Mouse (Mus musculus): ENCODE results near the gene Srr. TPM values are rescaled to one million over a fixed set of nuclear protein-coding genes. Genes with fewer than 3 reads are reported as not detected.
A peak's percentile ranks its signal among the peaks of the same experiment; 100 is the strongest.

The Srr gene
- polyA plus RNA-seq, 1 experiment, result 10.5 TPM

- H3K4me2 ChIP-seq (ENCODE audit: low read depth), result no peak overlapping the region
- no peak for TF ChIP-seq POLR2AphosphoS2 (IDR thresholded peaks at IDR 0.05; ENCODE audit: insufficient read length, low read depth)
- no peak for TF ChIP-seq E2F4 (IDR thresholded peaks at IDR 0.05; ENCODE audit: insufficient read depth)
- TF ChIP-seq TCF12 (IDR thresholded peaks at IDR 0.05; ENCODE audit: insufficient read depth, poor library complexity, severe bottlenecking), result no peak
- TF ChIP-seq SRF (IDR thresholded peaks at IDR 0.05; ENCODE audit: control insufficient read depth, insufficient read length, low read depth), result no peak
- TF ChIP-seq MAX (IDR thresholded peaks at IDR 0.05; ENCODE audit: low read depth), result no peak
- TF ChIP-seq MYOG (IDR thresholded peaks at IDR 0.05; ENCODE audit: control insufficient read depth in 1 of 3, insufficient read depth in 1 of 3, insufficient read length in 2 of 3, low read depth in 2 of 3), result peak in 1 of 3 experiments; percentile 54
- TF ChIP-seq MYOD1 (IDR thresholded peaks at IDR 0.05; ENCODE audit: control insufficient read depth in 1 of 3, insufficient read length in 2 of 3, low read depth in 2 of 3), result peak in 1 of 3 experiments; percentile 51
- H3K79me2 ChIP-seq (ENCODE audit: control insufficient read depth, insufficient read depth), result no peaks in the 10 kb centered on the region
- H3K27me3 ChIP-seq (ENCODE audit: control insufficient read depth, insufficient read depth, insufficient read length), result no peaks in the 10 kb centered on the region
- no peaks in the 10 kb centered on the region for H3K36me3 ChIP-seq (ENCODE audit: control insufficient read depth, insufficient read depth)
- no peak overlapping the region for H3ac ChIP-seq (ENCODE audit: control insufficient read depth, insufficient read length)
- no peak overlapping the region for H3K4me3 ChIP-seq
Observed at GRCm38 (mm10) chr11:74862129-74862528, 63.6 kb downstream of the Srr start.

DNA sequence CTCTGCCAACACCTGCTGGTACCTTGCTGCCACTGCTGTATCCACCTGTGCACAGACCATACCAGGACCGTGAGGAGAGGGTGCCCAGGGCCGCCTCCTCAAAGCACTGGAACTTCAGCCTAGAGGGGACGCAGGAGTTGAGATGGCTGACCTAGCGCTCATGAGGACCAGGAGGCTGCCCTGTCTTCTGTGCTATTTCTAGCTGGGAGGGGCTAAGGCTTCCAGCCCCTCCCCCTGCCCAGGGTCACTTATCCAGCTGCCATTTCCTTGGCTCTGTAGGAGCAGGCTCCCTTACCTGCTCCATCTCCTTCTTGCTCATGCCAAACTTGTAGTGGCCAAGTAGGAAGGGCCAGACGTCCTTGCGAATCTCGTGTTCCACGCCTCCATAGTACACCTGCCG is 68.0 kb downstream of the Srr start:
- no peak overlapping the region for H3K4me2 ChIP-seq (ENCODE audit: low read depth)
- TF ChIP-seq SRF (IDR thresholded peaks at IDR 0.05; ENCODE audit: control insufficient read depth, insufficient read length, low read depth), result no peak
- TF ChIP-seq POLR2A (IDR thresholded peaks at IDR 0.05; ENCODE audit: insufficient read length, low read depth), result no peak
- no peak for TF ChIP-seq MYOD1 (IDR thresholded peaks at IDR 0.05; ENCODE audit: control insufficient read depth in 1 of 3, insufficient read length in 2 of 3, low read depth in 2 of 3)
- TF ChIP-seq REST (IDR thresholded peaks at IDR 0.05; ENCODE audit: insufficient read depth, insufficient read length), result no peak
- no peak for TF ChIP-seq POLR2AphosphoS2 (IDR thresholded peaks at IDR 0.05; ENCODE audit: insufficient read length, low read depth)
- TF ChIP-seq CEBPB (IDR thresholded peaks at IDR 0.05; ENCODE audit: insufficient read depth, poor library complexity, severe bottlenecking), result no peak
- TF ChIP-seq E2F4 (IDR thresholded peaks at IDR 0.05; ENCODE audit: insufficient read depth), result no peak
- no peak for TF ChIP-seq MAX (IDR thresholded peaks at IDR 0.05; ENCODE audit: low read depth)
- TF ChIP-seq USF1 (IDR thresholded peaks at IDR 0.05; ENCODE audit: low read depth), result no peak
- no peak for TF ChIP-seq TCF3 (IDR thresholded peaks at IDR 0.05; ENCODE audit: insufficient read length, low read depth)
- no peak for TF ChIP-seq MYOG (IDR thresholded peaks at IDR 0.05; ENCODE audit: control insufficient read depth in 1 of 3, insufficient read depth in 1 of 3, insufficient read length in 2 of 3, low read depth in 2 of 3)
- TF ChIP-seq TCF12 (IDR thresholded peaks at IDR 0.05; ENCODE audit: insufficient read depth, poor library complexity, severe bottlenecking), result no peak
- no peaks in the 10 kb centered on the region for H3K79me2 ChIP-seq (ENCODE audit: control insufficient read depth, insufficient read depth)
- no peaks in the 10 kb centered on the region for H3K27me3 ChIP-seq (ENCODE audit: control insufficient read depth, insufficient read depth, insufficient read length)
- H3K4me3 ChIP-seq, result no peak overlapping the region
- no peak overlapping the region for H3ac ChIP-seq (ENCODE audit: control insufficient read depth, insufficient read length)
- no peaks in the 10 kb centered on the region for H3K36me3 ChIP-seq (ENCODE audit: control insufficient read depth, insufficient read depth)

Other genes with a start within 250 kb of the Srr start
- 32.6 TPM for gene Pafah1b1, start 201.3 kb downstream of the Srr start, polyA plus RNA-seq (2012; fragmentation: generic; extraction: Trizol)
- gene Mettl16, start 155.1 kb downstream of the Srr start, polyA plus RNA-seq (2012; fragmentation: generic; extraction: Trizol), result 10.9 TPM
- 12.7 TPM for gene Mnt, start 95.0 kb downstream of the Srr start, polyA plus RNA-seq (2012; fragmentation: generic; extraction: Trizol)
- gene Sgsm2, start 28.9 kb downstream of the Srr start, polyA plus RNA-seq (2012; fragmentation: generic; extraction: Trizol), result 12.3 TPM
- 26.7 TPM for gene Tsr1, start 27.9 kb downstream of the Srr start, polyA plus RNA-seq (2012; fragmentation: generic; extraction: Trizol)
- 14.7 TPM for gene Smg6, start 125 bp downstream of the Srr start, polyA plus RNA-seq (2012; fragmentation: generic; extraction: Trizol)
- gene Hic1, start 243.6 kb upstream of the Srr start, polyA plus RNA-seq (2012; fragmentation: generic; extraction: Trizol), result 0.11 TPM